Mouse (Mus musculus) kidney, adult 8-10 months (tissue): ENCODE measurements at regions not wholly inside any gene's neighbourhood (a gene's known extent, or its start where the extent isn't known, plus 50 kb on each side); places are given as distances from the start of the nearest gene placed in this dataset.

Experiments
- DNase-seq, 2 experiments: peaks; one replicate each; pipeline ENCODE4 v3.0.0; 2022

DNA sequence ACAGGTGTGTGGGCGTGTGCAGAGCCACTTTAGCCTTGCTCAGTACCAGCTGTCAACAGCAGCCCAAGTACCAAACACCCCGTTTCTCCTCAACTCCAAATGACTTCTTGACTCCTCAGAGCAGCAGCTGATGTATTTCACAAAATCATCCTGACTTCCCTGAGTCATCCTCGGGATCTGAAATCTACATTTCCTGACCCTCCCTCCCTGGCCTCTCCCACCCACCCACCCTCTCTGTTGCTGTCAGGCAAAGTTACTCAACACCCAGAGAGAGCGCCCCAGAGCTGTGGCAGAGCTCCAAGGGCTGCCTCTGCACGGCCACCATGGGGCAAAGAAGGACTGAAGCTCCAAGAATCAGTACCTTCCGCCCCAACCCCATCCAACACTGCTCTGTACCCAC is 83.5 kb upstream of the Cyp1b1 start:
- no peak for DNase-seq

DNA sequence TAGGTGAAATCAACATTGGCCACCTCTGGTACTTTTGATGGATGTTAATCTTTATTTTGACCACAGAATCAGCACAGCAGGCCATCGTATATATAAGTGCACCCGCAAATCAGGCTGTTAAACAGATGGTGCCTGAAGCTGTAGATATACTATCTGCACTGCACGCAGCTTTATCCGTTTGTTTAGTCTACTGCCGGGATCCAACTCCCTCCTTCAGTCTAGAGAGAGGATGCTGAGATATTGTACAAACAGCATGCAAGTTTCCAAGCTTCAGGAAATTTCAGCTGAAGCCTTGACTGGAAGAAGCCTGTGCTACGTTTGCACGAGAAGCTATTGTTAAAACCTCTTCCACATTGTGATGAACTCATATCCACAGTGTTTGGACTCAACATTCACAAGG is 75.3 kb upstream of the Cyp1b1 start:
- no peak for DNase-seq

DNA sequence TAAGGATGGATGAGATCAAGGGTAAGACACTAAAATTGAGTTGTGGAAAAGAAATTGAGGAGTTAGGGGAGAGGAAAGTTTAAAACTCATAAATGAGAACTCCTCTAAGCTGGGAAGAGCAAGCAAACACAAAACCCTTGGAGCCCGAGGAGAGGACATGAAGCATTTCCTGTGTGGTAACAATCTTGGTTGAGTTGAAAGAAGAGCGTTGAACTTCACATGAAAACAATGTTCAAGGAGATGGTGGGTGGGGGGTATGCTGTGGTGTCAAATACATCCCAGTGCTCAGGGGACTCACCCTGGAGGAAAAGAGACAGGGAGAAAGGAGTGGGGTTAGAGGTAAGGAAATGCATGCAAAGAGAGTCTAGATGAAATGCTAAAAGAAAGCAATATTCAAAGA is 72.3 kb upstream of the Cyp1b1 start:
- no peak for DNase-seq

DNA sequence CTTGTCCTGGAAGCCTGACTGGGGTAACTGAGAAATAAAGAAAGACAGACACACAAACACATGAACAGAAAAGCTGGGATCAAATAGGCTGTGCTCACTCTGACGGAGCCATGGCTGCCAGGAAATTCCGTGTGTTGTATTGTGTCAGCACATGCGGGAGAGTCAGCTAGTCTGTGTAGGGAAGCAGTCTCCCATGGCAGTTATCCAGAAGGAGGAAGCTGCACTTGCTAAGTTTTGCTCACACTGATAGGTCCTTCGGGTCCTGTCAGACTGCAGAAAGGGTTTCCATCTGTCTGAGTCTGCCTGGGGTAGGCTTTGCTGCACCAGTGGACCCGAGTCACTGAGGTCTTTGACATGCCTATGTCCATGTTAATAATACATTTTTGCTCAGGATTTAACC is 71.8 kb upstream of the Cyp1b1 start:
- DNase-seq: peak in 1 of 2 experiments; percentile 20

DNA sequence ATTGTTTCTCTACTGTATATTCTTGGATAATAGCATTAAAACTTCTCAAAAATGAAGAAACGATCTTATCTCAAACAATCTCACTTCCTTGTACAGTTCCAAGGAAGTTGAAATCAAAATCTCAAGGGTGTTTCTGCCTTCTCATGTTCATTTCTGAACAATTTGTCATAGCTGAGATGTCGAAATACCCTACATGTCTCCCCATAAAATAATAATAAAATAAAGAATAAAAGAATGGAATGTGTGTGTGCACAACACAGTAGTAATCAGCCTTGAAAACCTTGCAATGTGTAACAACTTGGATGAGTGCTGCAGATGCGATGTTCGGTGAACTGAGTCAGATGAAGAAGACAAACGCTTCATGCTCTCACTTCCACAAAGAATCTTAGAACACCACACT is 71.4 kb upstream of the Cyp1b1 start:
- no peak for DNase-seq

DNA sequence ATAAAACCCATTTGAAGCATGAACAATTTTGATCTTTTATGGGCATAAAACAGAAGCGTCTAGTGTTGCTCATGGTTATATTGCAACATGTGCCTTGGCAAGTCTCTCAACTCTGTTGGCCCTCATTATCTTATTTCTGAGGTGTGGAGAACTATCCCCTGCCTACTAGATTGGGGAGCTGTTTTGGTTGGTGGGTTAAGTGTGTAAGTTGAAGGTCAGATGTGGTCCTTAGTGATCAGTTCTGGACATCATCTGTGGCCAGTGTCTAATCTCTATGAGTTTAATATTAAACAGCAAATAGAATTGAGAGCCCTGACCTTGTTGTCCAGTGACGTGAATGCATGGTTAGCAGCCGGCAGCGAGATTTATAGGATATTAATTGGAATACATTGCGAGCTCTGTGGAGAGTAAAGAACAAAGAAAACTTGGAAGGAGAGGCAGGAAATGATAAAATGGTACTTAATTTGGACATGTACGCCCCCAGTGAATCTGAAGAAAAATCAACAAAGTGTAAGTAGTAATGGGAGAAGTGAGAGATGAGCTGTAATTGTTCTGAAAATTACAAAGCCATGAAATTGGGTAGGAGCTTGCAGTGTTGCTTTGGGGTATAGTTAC is 69.5 kb upstream of the Cyp1b1 start:
- DNase-seq: no peak

DNA sequence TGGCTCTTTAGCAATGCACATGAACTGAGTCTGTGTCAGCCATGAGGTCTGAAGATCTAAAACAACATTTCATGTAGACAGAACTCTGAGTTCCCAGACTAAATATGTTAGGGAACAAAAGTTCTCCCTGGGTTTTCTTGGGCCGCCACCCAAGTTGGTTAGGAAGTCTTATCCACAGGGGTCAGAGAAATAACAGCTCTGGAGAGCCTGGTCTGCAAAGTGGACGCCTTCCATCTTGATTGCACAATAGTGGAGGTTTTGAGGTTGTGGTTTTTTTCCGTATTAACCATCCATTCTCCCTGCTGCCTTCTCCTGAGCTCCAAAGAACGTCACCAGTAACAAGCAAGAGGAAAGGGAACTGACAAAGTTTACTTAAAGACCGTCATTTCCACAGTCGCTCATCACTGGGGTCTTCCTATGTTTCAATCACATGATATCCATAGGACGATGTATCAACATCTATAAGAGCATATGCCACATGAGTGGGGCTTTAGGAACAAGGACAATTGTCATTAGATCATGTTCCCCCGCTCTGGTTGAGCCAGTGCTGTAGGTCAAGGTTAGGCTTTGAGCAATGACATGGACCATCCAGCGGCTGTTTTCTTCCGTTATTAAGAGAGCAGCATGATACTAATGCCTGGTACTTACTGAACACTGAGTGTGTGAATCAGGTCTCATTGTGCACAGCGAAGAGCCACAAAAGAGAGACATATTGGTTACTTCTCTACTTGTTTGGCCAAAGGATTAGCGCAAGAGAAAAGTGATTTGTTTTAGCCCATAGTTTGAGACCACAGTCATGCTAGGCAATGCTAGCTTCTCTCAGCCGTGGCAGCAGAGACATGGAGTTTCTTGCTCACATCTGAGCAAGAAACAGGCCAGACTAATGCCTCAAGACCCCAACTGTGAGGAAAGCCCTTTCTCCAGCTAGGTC is 67.1 kb upstream of the Cyp1b1 start:
- peak; percentile 36 to 44 for DNase-seq

DNA sequence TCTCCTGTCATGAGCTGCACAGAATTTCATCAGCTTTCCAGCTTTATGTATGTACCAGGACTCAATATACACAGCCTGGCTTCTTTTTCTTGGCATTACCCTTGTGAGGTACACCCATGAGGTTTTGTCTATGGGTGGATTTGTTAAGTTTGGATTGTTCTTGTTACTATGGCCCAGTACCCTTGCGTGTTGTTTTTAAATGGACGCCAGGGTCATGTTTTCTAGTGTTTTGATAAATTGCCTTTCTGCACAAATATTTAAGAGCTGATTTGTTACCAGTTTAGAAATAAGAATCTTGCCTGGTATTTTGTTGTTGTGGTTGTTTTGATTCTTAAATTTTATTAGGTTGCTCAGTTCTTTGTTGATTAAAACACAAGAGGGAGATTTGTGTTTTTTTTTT is 66.4 kb upstream of the Cyp1b1 start:
- DNase-seq: no peak

DNA sequence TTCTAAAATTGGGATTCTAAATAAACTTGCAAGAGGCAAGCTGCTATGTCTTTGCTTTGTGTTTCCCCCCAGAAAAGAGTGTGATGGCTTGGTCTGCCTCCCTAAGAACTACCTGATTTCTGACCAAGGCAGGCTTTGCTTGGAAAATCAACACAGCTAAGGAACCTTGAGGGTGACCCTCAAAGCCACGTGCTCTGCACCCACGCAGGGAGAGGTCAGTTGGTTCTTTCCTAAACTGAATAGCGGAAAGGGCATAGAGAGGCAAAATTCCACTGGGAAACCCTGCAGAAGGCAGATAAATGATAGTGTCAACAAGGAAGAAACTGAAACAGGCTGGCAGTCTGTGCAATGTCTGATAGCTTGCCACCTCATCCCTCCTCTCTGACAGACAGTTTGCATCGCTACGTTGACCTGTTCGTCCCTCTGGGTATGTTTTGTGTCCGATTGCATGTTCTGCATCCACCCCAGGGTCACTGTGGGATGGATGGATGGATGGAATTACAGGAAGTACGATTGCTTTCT is 63.1 kb upstream of the Cyp1b1 start:
- DNase-seq: no peak

DNA sequence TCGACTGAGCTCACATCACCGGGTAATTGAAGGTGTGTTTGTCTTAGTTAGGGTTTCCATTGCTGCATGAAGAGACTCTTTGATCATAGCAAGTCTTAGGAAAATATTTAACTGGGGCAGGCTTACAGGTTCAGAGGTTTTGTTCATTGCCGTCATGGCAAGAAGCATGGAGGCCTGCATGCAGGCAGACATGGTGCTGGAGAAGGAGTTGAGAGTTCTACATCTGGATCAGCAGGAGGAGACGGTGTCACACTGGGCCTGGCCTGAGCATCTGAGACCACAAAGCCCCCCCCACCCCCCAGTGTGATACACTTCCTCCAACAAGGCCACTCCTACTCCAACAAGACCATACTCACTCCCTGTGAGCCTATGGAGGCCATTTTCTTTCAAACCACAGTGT is 61.3 kb upstream of the Cyp1b1 start:
- DNase-seq: no peak

DNA sequence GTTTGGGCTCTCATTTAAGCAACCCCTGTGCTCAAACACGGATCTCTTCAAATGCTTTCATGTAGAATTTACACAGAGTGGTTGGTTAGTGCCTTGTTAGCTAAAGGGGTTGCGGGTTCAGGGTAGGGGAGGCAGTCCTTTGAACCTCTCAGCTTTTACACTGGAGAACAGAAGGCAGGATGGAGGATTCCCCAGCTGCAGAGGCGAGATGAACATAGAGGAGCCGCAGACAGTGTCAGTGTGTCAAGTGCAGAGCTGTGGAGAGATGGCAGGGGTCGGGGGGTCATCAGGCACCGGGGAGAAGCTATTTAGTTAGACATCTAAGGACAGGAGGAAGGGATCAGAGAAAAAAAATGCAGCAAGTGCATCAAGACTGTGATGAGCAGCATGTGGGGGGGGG is 60.4 kb upstream of the Cyp1b1 start:
- no peak for DNase-seq

DNA sequence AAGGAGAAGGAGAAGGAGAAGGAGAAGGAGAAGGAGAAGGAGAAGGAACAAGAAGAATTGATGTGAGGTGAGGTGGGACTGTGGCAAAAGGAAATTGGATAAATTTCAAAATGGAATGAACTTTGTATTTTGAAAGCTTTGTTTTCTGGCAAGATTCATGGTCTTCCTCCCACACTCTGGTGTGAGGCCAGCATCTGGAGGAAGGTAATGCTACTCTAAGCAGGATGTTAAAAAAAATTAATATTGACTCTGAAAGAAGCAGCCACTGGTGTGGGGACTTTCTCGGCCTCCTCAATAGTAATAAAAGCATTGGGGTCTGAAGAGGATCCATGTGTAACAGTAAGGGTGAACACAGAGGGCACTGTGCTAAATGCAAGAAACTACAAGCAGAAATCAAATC is 59.4 kb upstream of the Cyp1b1 start:
- DNase-seq: no peak

DNA sequence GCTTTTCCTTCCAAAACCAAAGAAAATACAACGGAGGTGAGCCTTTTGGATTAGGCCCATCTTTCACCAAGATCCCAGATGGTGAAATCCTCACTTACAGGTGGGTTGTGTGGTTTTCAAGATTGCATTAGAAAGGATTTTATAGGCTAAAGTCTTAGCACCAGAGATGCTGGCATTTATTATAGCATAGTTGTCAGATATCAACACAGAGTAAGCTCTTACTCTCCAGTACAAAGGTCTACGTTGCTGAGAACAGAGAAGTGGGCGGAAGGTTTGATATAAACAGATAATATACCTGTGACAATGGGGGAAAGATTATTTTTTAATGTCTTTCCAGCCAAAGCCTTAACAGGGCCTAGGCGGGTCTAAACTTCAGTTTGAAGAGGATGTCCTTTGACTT is 57.4 kb upstream of the Cyp1b1 start:
- DNase-seq: no peak

DNA sequence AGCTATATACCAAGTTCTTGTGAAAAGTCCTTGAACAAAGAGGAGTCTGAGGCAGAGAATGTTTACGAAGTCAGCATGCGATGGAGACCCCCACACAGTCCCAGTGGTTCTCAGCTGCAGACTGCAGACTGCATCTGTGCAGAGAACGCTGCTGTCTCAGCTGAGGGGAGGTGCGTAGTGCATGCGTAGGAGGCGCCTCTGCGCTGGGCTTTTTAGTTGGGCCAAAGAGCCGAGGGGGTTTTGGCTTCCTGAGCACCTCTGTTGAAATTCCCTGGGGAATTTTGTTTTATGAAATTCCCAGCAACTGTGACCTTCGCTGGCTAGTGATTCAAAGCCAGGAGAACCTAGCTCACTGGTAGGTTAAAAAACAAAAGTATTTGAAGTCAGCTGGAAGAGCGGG is 56.9 kb upstream of the Cyp1b1 start:
- DNase-seq: no peak

DNA sequence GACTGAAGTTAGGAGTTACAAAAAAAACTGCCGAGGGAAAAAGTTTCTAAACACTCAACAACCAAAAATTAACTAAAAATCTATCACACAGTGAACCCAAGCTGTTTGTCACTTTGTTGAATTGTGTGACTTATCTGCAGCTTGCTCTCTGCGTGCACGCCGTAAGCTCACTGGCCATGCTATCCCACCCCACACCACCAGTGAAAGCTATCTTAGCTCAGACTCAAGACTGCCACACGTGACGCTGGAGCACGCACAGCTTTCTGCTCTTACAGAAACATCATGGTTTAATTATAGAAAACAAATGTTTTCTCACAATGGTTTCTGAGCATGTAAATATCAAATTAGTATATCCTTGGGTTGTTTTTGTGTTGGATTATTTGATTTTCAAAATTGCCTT is 56.0 kb upstream of the Cyp1b1 start:
- no peak for DNase-seq

DNA sequence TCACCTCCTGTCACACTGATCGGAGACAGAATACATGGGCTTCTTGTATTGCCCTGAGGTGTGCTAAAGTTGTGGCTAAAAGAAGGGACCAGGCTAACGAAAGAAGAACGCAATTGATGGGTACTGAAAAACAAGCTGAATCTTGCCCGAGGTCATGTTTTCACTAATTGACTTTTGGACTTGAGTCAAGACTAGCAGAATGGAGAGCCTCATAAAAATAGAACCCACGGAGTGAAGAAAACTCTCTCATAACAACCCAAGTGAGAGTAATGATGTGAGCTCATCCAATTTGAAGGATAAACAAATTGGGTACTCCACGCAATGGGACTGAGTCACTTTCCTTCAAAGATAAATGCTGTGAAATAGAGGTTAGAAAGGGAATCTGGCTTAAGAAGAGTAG is 55.0 kb upstream of the Cyp1b1 start:
- DNase-seq: no peak

DNA sequence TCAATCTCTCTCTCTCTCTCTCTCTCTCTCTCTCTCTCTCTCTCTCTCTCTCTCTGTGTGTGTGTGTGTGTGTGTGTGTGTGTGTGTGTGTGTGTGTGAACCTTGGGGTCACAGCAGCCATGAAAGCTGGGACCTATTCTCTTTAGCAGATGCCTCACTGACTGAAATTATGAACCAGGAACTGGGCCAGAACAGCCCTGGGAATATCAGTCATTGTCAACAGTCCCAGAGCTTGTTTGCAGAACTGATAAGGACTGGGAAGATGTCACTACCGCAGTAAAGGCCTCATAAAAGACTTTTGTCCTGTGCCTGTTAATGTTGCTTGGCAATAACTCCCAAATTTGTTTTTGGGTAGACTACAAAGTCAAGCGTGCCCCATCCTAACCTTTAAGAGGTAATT is 53.2 kb upstream of the Cyp1b1 start:
- no peak for DNase-seq

DNA sequence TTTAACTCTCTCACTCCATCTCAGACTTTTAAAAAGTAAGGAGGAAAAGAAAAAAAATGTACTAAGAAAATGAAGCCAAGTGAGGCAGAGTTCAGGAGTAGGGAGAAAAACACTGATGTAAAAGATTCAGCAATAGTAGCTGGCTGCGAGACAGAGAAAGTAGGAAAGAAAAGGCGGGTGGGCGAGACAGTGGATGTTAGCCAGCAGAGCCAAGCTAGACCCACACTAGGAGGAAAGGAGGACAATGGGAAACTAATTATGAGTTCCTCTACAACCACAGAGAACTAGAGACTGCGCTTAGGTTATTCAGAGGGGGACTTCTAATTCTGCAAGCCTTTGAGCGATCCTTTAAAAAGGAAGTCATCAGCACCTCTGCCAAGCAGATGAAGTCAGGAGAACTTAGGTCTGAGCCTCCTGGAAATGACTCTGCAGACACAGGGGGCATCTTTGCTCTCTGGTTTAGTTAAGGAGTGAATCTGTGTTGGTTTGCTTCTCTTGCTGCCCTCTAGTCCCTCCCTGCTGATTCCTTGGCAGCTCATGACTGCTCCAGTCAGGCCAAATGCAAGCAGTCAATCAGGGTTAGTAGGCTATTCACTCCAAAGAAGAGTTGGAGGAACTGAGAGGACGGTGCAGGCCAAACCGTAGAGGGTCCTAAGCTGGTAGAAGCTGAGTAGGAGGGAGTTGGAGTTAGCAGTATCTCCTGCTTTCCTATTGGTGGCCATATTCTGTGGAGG is 50.4 kb upstream of the Cyp1b1 start:
- no peak for DNase-seq
